Mouse (Mus musculus) left cerebral cortex, postnatal 36 days (tissue): ENCODE results near the gene Speer4f2. TPM values are rescaled to one million over a fixed set of nuclear protein-coding genes. Genes with fewer than 3 reads are reported as not detected.
"Not testable (repeated sequence)": the region's sequence is repeated elsewhere in the genome, so short reads cannot be mapped to it uniquely, and the experiment has no call there.

Experiments used
- DNase-seq, 2 experiments: peaks; one replicate each; pipeline ENCODE4 v3.0.0; 2021 to 2022; ENCODE audit warnings: low spot score in 2 of 2, mixed read lengths in 1 of 2
- intact Hi-C: fragments of 180-260 bp; cut with DNase I; formaldehyde crosslinking; loops from one replicate; pipeline ENCODE4 v1.15.1; 2025
- total RNA-seq, 2 experiments: library from RNA; stranded (reverse); gene quantifications; 2 replicates each; pipeline ENCODE4 v1.2.3; 2021

The Speer4f2 gene
- not detected for total RNA-seq

GRCm38 (mm10) chr5:17372880-17373279 lies at the start of gene Speer4f2:
Gene Speer4f2, plus strand, starts transcription at chr5:17373180.
- DNase-seq, intact Hi-C loops: not testable (repeated sequence)

DNA sequence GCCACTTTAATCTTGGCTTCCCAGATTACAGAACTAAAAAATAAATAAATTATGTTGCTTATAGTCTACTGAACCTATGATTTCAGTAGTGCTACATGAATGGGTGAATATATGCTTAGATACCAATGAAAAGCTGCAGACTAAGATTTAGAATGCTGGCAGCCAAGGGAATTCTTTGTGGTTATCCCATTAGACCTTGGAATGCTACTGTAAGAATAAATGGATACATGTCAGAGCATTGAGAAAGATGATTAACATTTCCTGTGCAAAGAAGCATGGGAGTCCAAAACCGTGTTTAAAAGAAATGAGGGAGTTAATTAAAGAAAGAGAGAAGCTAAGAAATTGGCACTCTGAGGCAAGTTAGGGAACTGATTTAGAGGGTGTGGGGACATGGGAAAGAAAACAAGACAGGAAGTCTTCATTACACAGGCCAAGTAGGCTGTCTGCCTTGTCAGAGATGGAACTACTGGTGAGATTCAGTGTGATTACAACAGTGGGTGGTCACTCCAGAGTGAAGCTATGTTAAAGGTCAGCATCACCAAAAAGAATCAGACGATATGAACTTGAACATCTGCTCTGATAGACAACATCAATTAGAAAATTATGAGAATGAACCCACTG lies 43.9 kb upstream of the Speer4f2 start:
- DNase-seq: no peak

DNA sequence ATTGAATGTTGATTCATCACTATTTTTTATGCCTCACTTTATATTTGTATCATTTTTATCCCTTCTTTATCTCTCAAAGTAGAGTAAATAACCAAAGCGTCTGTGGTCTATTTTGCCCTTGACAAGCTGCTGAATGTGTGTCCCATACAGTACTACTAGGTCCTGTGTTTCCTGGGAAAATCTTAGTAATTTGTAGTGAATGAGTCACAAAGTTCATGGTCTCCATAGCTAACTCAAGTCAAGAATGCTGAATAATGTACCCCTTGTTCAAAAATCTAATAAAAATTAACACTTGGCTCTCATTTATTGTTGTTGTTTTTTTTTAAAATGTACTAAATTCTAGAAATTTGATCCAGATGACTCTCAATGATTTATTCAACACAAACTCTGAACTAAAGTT lies 38.1 kb upstream of the Speer4f2 start:
- DNase-seq: no peak
- intact Hi-C loops: no loop called here

More for the DNA sequence above, 43.9 kb upstream of the Speer4f2 start:
- intact Hi-C loops: no loop called here

DNA sequence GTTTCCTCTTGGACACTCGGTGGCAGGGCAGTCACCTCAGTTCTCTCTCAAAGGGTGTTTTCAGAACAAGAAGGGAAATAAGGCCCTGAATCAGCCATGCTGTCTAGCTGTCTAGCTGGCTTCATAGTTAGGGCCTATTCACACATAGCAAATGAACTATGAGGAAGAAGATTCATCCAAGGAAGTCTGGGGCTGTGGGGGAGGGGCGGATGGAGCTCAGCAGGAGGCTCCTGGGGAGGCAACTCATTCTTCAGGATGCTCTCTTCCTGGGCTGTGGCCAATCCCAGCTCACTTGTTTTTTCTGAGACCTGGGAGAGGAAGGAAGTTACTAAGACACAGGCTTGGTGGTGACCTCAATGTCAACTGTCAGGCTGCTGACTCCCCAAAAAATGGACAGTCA lies 27.2 kb upstream of the Speer4f2 start:
- intact Hi-C loops: not testable (repeated sequence)

GRCm38 (mm10) chr5:17359394-17359999 lies 13.5 kb upstream of the Speer4f2 start:
- intact Hi-C loops: no loop called here
- no peak for DNase-seq

More for the DNA sequence above, 27.2 kb upstream of the Speer4f2 start:
- not testable (repeated sequence) for DNase-seq

GRCm38 (mm10) chr5:17389926-17390325 lies 16.9 kb downstream of the Speer4f2 start:
- no peak for DNase-seq
- intact Hi-C loops: no loop called here

DNA sequence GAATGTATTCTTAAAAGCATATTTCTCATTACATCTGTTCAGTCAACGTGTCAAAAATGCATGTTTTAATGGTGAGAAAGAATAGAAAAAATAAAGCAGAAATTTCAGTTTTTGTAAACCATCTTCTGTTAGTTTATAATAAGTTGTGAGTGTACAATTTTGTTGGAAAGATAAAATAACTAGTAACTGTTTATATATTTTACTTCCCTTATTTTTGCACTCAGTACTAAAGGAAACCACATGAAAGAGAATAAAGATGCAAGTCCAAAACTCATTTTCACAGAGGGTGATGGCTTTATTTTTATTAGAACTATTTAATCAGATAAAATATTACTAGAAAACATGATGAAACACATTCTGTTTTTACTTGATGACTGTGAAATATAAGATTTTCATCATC lies 18.2 kb downstream of the Speer4f2 start:
- no peak for DNase-seq
- intact Hi-C loops: no loop called here

- intact Hi-C loops: no loop called here
- DNase-seq: no peak
These were observed 27.6 kb downstream of the Speer4f2 start for GRCm38 (mm10) chr5:17400571-17400970.

GRCm38 (mm10) chr5:17401206-17402077 lies 28.5 kb downstream of the Speer4f2 start:
- intact Hi-C loops: no loop called here
- DNase-seq: no peak

DNA sequence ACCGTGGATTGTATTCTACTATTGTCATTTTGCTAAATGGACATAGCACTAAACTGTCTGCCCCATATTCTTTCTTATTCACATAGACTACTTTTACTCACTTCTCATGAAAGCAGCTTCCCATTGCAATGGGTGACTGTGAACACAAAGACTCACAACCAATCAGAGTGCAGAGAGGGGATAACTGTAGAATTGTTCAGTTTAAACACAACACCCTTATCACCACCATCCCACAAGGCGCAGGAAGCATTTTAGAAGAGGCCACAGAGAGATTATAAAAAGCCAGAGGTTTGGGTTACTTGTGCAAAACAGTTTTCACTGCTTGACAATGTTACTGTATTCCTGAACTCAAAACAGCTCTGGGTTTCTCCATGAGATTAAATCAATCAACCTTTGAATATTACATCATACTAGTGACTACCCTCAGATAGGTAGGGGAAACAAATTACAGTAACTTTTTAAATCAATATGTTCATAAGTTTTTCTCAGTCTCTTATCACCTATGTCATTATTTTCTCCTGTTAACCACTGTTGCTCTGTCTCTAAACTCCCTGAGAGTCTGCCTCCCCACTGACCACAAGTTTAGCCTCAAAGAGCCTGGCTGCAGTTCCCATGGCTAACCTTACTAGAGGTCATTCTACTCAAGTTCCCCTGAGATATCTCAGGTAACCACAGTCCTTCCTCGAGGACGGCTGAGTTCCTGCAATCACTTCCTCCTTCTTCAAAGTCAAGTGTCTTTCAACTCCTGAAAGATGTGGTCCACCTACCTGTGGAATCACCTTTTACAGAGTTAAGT lies 29.5 kb downstream of the Speer4f2 start:
- intact Hi-C loops: no loop called here

DNA sequence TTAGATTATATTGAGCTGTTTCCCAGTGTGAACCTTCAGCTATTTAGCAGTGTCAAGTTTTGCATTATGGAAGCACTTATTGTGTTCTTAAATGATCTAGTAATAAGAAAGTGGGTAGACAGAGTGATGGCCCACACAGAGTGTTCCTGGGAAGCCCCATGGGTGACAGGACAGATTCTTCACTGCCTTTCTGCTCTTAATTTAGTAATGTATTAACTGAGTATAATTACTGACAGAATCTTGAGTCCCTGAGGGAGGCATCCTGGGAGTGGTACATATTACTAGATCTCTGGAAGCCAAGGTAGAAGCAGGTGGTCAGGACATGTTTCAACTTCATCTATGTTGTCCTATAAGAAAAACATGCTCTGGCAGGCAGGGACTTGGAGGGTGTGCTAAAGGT lies 30.6 kb downstream of the Speer4f2 start:
- intact Hi-C loops: no loop called here
- no peak for DNase-seq

More for the DNA sequence above, 29.5 kb downstream of the Speer4f2 start:
- DNase-seq: no peak

DNA sequence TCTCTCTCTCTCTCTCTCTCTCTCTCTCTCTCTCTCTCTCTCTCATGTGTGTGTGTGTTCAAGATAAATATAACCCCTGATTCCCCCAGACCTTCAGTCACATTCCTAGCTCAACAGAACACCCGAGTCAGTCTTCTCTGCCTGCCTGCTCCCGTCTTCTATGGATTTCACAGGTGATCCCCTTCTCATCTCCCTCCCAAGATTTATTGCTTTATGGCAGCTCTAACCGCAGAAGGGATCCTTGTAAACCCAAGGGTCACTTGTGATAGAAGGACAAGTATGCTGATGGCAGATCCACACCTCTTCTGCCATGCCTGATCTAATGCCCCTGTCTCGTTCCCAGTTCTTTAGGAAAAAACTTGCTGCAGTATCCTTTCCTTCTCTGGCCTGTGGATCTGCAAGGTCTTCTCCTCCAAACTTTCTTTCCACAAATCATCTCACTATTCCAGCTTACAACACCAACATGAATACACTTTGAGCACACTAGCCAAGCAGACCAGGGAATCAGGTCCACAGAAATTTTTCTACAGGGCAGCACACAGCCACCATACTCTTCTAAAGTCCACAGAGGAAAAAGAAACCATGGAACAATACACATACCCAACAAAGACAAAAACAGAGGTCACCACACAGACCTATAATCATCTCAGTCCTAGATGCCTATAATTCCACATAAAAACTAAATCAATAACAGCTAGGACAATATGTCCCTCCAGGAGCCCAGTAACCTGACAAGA lies 36.1 kb downstream of the Speer4f2 start:
- intact Hi-C loops: no loop called here

DNA sequence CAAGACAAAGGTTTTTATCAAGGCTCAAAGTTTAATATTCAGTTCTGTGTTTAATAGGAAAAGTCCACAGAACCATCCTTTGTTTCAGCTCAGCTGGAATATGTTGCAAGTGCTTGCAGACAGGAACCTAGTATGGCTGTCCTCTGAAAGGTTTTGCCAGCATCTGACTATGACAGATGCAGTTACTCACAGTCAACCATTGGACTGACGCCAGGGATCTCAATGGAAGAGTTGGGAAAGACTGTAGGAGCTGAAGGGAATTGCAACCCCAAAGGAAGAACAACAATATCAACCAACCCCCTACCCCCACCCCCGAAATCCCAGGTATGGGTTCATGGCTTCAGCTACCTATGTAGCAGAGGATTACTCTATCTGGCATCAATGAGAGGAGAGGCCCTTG lies 44.2 kb downstream of the Speer4f2 start:
- DNase-seq: no peak
- intact Hi-C loops: no loop called here

More for the DNA sequence above, 36.1 kb downstream of the Speer4f2 start:
- DNase-seq: no peak

DNA sequence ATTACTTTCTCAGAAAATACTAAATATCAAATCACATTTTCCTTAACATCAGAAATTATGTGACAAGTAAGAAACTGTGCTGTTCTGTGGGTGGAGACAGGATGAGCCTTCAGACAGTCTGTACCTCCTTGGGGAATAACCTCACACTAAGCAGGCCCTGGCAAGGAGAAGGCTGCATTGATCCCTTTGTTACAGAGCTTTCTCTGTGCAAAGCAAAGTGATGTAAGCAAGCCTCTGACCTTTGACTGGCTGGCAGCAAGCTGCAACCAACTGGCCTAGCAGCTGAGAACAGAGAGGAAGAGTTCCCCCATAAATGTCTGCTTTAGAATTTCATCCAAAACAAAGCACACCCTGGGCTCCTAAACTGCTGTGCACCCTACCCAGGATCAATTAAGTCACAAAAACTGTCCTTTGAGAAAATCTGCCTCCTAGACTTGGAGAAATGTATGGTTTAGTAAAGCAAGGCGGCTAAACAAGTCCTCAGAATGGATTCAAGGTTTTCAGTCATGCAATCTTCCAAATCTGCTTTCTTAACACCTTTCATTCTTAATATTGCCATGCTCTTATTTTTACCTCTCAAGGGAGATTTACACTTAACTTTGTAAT lies 46.3 kb downstream of the Speer4f2 start:
- intact Hi-C loops: no loop called here
- DNase-seq: no peak

GRCm38 (mm10) chr5:17419921-17420320 lies 46.9 kb downstream of the Speer4f2 start:
- no peak for DNase-seq
- intact Hi-C loops: no loop called here

GRCm38 (mm10) chr5:17422225-17422624 lies 49.2 kb downstream of the Speer4f2 start:
- DNase-seq: no peak
- intact Hi-C loops: no loop called here

DNA sequence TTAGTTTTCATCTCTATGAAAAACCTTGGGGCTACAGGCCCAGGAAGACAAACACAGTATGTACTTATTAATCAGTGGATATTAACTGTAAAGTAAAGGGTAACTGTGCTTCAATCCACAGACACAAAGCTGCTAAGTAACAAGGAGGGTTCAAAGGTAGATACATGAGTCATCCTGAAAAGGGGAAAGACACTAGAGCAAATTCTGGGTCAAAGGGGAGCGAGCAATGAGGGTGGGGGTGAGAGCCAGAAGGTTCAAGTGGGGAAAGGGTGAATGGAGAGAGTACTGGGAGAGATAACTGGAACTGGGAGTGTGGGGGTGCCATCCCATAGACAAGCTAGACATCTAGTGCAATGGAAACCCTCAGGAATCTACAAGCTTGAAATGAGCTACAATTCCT lies 54.0 kb downstream of the Speer4f2 start:
- intact Hi-C loops: no loop called here

More for the DNA sequence above, 54.0 kb downstream of the Speer4f2 start:
- no peak for DNase-seq
